Mouse (Mus musculus): ENCODE data around the gene Kiz. TPM values are rescaled to one million over a fixed set of nuclear protein-coding genes. Genes with fewer than 3 reads are reported as not detected.

Gene Kiz
- polyA plus RNA-seq, 1 experiment from 2014 or later = 30.8 TPM

DNA sequence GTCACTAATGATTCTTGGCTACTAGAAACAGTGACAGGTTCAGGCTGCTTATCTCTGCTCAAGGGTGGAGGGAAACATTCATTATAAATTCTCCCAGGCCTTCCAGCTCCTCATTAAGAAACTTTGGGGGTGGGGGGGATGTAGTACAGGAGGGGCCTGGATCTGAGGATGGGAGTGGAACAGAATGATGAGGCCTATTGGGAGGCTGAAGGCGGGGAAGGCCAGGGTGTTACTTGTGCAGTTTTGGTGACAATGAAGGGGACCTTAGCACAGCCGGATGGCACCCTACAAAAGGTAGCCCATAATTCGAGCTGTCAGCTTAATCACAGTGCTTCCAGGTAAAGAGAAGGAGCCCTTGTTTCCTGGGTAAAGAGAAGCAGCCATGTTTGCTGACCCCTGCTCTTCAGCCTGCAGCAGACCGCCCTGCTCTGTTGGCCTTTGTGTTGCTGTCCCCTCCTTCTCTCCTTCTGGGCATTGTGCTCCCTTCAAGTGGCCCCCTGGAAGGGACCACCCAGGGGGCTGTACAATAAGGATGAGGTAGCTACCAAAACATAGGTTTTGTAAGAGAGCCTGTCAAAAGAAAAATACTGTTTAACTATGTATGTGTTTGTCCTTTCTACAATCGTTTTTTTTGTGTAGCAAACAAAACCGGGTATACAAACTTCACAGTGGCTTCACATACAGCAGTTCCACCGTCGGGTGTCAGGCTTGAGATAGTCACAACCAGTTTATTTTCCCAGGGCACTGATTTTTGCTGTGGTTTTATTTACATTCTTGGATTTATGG, 64.9 kb downstream of the Kiz start:
- Histone ChIP-seq H3K4me2 (replicated peaks; ENCODE audit: low read depth, low read length) (no peak overlapping the region), H3K27me3 (ENCODE audit: control insufficient read depth, insufficient read depth, low read length) (no peaks in the 10 kb centered on the region), H3K4me3 (ENCODE audit: low read depth, low read length) (no peak overlapping the region), H3K27ac (ENCODE audit: low read length) (no peak overlapping the region), H3K9ac (replicated peaks; ENCODE audit: low read depth, low read length) (no peak overlapping the region), H3K4me1 (ENCODE audit: control insufficient read depth, insufficient read depth, low read length) (no peaks in the 10 kb centered on the region), H3K9me3 (ENCODE audit: control insufficient read depth, low read depth, low read length) (no peaks in the 10 kb centered on the region), H3K36me3 (ENCODE audit: control insufficient read depth, insufficient read depth, low read length) (no peaks in the 10 kb centered on the region)
- no peak for ATAC-seq (ENCODE audit: insufficient number of reproducible peaks, insufficient read depth, low FRiP score, low read depth)
- 34% methylated on average over 8 of the region's 8 CpGs for WGBS

DNA sequence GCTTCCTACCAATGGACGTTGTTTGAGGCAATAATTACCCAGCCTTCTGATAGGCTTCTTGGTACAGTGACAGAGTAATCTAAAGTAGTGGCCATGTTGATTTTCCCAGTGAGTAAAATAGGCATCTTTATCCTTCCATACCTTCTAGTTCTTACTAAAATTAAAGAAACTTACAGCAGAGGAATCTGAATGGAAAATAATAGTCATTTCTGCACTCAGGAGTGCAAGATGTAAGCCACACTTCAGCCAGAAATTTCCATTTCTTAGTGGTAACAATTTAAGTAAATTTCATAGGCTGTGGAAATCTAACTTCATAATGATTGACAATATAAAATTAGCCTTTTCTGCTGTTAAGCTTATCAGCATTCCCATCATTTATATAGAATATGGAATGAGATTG, 69.6 kb downstream of the Kiz start:
- WGBS = 90% methylated on average over 1 of the region's 1 CpGs
- H3K4me2 ChIP-seq (replicated peaks; ENCODE audit: low read depth, low read length) = no peak overlapping the region
- H3K9me3 ChIP-seq (ENCODE audit: control insufficient read depth, low read depth, low read length) = no peaks in the 10 kb centered on the region
- no peaks in the 10 kb centered on the region for H3K4me1 ChIP-seq (ENCODE audit: control insufficient read depth, insufficient read depth, low read length)
- no peak overlapping the region for H3K9ac ChIP-seq (replicated peaks; ENCODE audit: low read depth, low read length)
- no peak overlapping the region for H3K27ac ChIP-seq (ENCODE audit: low read length)
- no peak for ATAC-seq (ENCODE audit: insufficient number of reproducible peaks, insufficient read depth, low FRiP score, low read depth)
- H3K27me3 ChIP-seq (ENCODE audit: control insufficient read depth, insufficient read depth, low read length) = no peaks in the 10 kb centered on the region
- H3K36me3 ChIP-seq (ENCODE audit: control insufficient read depth, insufficient read depth, low read length) = no peaks in the 10 kb centered on the region
- no peak overlapping the region for H3K4me3 ChIP-seq (ENCODE audit: low read depth, low read length)

DNA sequence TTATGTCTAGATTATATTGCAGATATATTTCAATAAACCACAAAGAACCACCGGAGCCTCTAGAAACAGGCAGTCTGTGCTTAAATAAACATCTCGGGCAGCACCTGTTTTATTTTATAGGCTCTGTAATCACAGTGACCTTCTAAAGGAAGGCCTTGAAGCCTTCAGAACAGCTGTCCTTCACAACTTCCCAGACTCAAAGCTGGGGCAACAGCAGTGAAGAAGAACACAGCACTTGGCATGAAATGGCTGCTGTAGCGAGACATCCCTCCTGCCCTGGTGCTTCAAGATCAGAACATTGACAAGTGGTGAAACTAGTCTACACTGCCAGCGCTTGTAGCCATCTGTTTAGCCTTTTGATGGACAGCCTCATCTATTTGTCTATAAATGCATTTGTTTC, 70.2 kb downstream of the Kiz start:
- ATAC-seq (ENCODE audit: insufficient number of reproducible peaks, insufficient read depth, low FRiP score, low read depth) = no peak
- no peak overlapping the region for H3K4me3 ChIP-seq (ENCODE audit: low read depth, low read length)
- H3K4me2 ChIP-seq (replicated peaks; ENCODE audit: low read depth, low read length) = no peak overlapping the region
- H3K4me1 ChIP-seq (ENCODE audit: control insufficient read depth, insufficient read depth, low read length) = no peaks in the 10 kb centered on the region
- no peaks in the 10 kb centered on the region for H3K36me3 ChIP-seq (ENCODE audit: control insufficient read depth, insufficient read depth, low read length)
- 75% methylated on average over 4 of the region's 4 CpGs for WGBS
- no peak overlapping the region for H3K9ac ChIP-seq (replicated peaks; ENCODE audit: low read depth, low read length)
- no peaks in the 10 kb centered on the region for H3K9me3 ChIP-seq (ENCODE audit: control insufficient read depth, low read depth, low read length)
- H3K27me3 ChIP-seq (ENCODE audit: control insufficient read depth, insufficient read depth, low read length) = no peaks in the 10 kb centered on the region
- H3K27ac ChIP-seq (ENCODE audit: low read length) = no peak overlapping the region

DNA sequence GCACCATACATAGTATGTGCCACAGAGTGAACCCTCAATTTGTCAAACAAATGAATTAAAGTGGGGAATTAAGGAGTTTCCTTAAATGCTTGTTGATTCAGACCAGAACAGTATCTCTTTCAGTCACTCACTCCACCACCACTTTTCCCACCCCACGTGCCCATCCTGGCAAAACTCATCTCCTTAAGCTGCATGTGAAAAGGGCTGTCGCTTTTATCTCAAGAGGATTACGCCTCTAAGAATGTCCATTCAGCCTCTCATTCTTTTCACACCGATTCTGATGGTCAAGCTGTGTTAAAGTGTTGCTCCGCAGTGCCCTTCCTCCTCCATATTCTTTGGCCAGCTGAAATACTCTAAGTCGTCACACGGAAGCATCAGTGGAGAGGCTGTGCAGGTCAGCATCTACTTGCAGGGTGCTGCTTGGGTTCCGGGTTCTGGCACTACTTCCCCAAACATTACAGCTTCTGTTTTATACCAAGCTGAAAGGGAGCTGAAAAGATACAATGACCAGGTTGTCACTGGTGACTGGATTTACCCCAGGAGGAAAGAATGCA, 92.6 kb downstream of the Kiz start:
- Histone ChIP-seq H3K4me1 (ENCODE audit: control insufficient read depth, insufficient read depth, low read length) (no peaks in the 10 kb centered on the region), H3K4me3 (ENCODE audit: low read depth, low read length) (no peak overlapping the region), H3K4me2 (replicated peaks; ENCODE audit: low read depth, low read length) (no peak overlapping the region), H3K27ac (ENCODE audit: low read length) (no peak overlapping the region), H3K36me3 (ENCODE audit: control insufficient read depth, insufficient read depth, low read length) (0 out of 2 replicates have a peak, but pooled peaks cover 3% of the 10 kb centered on the region), H3K9me3 (ENCODE audit: control insufficient read depth, low read depth, low read length) (no peaks in the 10 kb centered on the region), H3K27me3 (ENCODE audit: control insufficient read depth, insufficient read depth, low read length) (no peaks in the 10 kb centered on the region), H3K9ac (replicated peaks; ENCODE audit: low read depth, low read length) (no peak overlapping the region)
- no peak for ATAC-seq (ENCODE audit: insufficient number of reproducible peaks, insufficient read depth, low FRiP score, low read depth)
- WGBS = 58% methylated on average over 8 of the region's 8 CpGs

DNA sequence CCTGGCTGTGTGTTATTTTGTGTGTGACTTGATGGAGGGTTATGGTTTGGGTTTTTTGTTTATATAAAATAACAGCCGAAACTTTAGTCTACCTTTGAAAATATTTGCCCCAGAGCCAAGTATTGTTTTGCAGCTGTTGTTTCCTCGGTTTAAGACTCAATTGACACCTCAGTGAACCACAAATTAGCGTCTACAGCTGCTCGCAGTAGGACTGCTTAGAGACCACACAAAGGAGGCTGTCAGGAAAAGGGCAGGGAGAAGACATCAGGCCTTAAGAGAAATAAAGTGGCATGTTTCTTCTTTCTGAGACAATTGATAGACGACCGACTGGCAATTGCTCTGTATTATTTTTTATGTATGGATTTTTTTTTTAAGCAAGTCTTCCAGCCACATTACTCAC, 100.7 kb downstream of the Kiz start:
- Histone ChIP-seq H3K27me3 (ENCODE audit: control insufficient read depth, insufficient read depth, low read length) (no peaks in the 10 kb centered on the region), H3K4me2 (replicated peaks; ENCODE audit: low read depth, low read length) (no peak overlapping the region), H3K4me1 (ENCODE audit: control insufficient read depth, insufficient read depth, low read length) (no peaks in the 10 kb centered on the region), H3K9me3 (ENCODE audit: control insufficient read depth, low read depth, low read length) (no peaks in the 10 kb centered on the region), H3K9ac (replicated peaks; ENCODE audit: low read depth, low read length) (no peak overlapping the region), H3K4me3 (ENCODE audit: low read depth, low read length) (no peak overlapping the region), H3K36me3 (ENCODE audit: control insufficient read depth, insufficient read depth, low read length) (0 out of 2 replicates have a peak, but pooled peaks cover 3% of the 10 kb centered on the region), H3K27ac (ENCODE audit: low read length) (no peak overlapping the region)
- no peak for ATAC-seq (ENCODE audit: insufficient number of reproducible peaks, insufficient read depth, low FRiP score, low read depth)
- 61% methylated on average over 6 of the region's 6 CpGs for WGBS

DNA sequence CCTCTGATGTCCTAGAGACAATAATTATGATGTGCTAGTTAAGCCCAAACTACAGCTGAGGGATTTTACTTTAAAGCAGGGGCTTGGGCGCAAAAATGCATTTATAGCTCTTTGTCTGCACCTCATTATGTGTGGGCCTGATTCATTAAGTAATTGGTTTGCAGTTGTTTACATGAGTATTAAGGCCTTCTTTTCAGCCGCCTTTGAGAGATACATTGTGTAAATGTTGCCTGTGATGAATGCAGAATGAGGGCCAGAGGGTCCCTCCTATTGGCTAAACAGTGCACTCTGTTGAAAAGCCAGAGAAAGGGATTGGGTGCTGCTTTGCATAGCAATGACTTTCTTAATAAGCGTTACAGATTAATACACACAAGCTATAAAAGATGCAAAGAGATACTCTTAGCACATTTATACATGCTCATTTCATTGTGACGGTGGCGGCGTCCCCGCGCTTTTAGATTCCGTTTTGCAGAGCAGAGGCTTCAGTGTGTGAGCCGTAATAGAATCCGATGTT, 102.8 kb downstream of the Kiz start:
- WGBS = 23% methylated on average over 11 of the region's 11 CpGs
- H3K27ac ChIP-seq (ENCODE audit: low read length) = no peak overlapping the region
- H3K4me3 ChIP-seq (ENCODE audit: low read depth, low read length) = peak overlapping the region; percentile 17
- no peak for ATAC-seq (ENCODE audit: insufficient number of reproducible peaks, insufficient read depth, low FRiP score, low read depth)
- no peaks in the 10 kb centered on the region for H3K36me3 ChIP-seq (ENCODE audit: control insufficient read depth, insufficient read depth, low read length)
- no peak overlapping the region for H3K9ac ChIP-seq (replicated peaks; ENCODE audit: low read depth, low read length)
- no peaks in the 10 kb centered on the region for H3K27me3 ChIP-seq (ENCODE audit: control insufficient read depth, insufficient read depth, low read length)
- H3K4me2 ChIP-seq (replicated peaks; ENCODE audit: low read depth, low read length) = peak overlapping the region; percentile 56
- no peaks in the 10 kb centered on the region for H3K4me1 ChIP-seq (ENCODE audit: control insufficient read depth, insufficient read depth, low read length)
- no peaks in the 10 kb centered on the region for H3K9me3 ChIP-seq (ENCODE audit: control insufficient read depth, low read depth, low read length)

DNA sequence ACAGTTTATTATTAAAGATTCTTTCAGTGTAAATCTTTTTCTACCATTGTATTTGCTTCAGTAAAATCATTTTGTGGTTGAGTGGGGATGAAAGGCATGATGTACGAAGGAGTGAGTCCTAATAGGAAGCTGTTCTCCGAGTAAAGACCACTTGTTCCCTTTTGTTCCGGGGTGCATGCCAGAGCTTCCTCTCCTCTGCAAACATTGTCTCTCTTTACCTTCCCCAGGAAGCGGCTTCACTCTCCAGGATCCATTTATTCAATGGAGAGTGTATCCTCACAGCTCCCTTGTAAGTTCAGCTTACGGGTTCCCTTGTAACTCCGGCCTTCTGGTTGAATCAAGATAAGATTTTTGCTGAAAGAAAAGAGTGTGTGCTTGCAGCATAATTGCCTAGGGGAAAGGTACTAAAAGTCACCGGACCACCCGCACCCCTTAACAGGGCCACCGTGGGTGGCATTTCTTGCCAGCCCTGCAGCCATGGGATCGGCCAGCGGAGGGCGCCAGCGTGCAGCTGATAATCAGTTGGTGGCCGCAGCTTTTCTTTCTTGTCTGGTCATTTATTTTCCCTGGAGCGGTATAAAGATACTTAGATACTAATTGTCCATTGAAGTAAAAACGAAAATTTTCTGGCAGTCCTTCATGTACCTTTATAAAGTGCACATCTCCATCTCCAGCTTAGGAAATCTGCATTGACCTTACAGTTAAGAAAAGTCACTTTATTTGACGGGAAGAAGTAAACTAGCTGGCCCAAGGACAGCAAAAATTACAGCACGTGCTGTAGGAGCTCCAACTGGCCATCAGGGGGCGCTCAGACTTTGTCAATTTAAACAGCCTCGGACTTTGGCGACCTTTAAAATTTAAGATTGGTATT, 103.5 kb downstream of the Kiz start:
- H3K9me3 ChIP-seq (ENCODE audit: control insufficient read depth, low read depth, low read length) = no peaks in the 10 kb centered on the region
- no peak overlapping the region for H3K9ac ChIP-seq (replicated peaks; ENCODE audit: low read depth, low read length)
- H3K27ac ChIP-seq (ENCODE audit: low read length) = no peak overlapping the region
- no peaks in the 10 kb centered on the region for H3K4me1 ChIP-seq (ENCODE audit: control insufficient read depth, insufficient read depth, low read length)
- peak overlapping the region; percentile 17 for H3K4me3 ChIP-seq (ENCODE audit: low read depth, low read length)
- ATAC-seq (ENCODE audit: insufficient number of reproducible peaks, insufficient read depth, low FRiP score, low read depth) = peak; percentile 46; the same call in 1 of the 2 replicates
- under 1% methylated on average over 21 of the region's 21 CpGs for WGBS
- H3K4me2 ChIP-seq (replicated peaks; ENCODE audit: low read depth, low read length) = peak overlapping the region; percentile 56
- no peaks in the 10 kb centered on the region for H3K27me3 ChIP-seq (ENCODE audit: control insufficient read depth, insufficient read depth, low read length)
- H3K36me3 ChIP-seq (ENCODE audit: control insufficient read depth, insufficient read depth, low read length) = no peaks in the 10 kb centered on the region

DNA sequence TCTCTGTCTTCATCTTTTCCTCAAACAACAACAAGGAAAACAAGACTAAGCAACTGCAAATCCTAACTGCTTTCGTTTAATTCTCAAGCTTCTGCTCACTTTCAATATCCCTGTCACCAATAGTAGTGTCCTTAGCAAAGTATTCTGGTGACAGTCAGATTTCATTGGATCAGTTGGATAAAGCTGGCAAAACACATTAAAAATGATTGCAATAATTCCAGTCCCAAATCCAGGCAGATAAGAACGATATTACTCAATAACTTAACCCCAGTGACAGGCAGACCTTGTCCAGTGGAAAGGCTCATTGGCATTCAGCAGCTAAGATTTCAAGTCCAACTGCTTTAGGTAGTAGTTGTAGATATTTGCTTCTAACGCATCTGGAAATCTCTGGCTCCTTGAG, 119.4 kb downstream of the Kiz start:
- no peaks in the 10 kb centered on the region for H3K4me1 ChIP-seq (ENCODE audit: control insufficient read depth, insufficient read depth, low read length)
- ATAC-seq (ENCODE audit: insufficient number of reproducible peaks, insufficient read depth, low FRiP score, low read depth) = no peak
- H3K9me3 ChIP-seq (ENCODE audit: control insufficient read depth, low read depth, low read length) = no peaks in the 10 kb centered on the region
- no peak overlapping the region for H3K4me2 ChIP-seq (replicated peaks; ENCODE audit: low read depth, low read length)
- no peaks in the 10 kb centered on the region for H3K27me3 ChIP-seq (ENCODE audit: control insufficient read depth, insufficient read depth, low read length)
- H3K9ac ChIP-seq (replicated peaks; ENCODE audit: low read depth, low read length) = no peak overlapping the region
- no peaks in the 10 kb centered on the region for H3K36me3 ChIP-seq (ENCODE audit: control insufficient read depth, insufficient read depth, low read length)
- no peak overlapping the region for H3K4me3 ChIP-seq (ENCODE audit: low read depth, low read length)
- WGBS = 72% methylated on average over 3 of the region's 3 CpGs
- H3K27ac ChIP-seq (ENCODE audit: low read length) = no peak overlapping the region
